15 mouse cellular contexts compared by ENCODE assay signal in the genomic region with DNA sequence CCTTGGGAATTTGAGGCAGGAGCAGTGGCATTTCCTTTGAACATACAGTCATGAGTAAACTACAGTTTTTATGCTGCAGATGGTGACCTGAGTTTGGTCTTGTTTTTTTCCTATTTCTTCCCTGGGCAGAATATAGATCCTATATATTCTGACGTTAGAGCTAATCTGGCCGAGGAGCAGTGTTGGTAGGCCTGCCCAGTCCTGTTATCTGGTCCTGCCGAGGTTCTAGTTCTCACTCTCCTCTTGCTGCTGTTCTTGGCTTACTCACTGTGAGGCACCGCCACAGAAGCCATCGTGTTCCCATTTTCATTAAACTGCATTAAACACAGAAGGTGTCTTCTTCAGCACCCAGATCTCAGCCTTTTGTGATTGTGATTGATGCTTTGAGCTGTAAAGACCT.
"Had no signal": no experiment of that assay in that cellular context is flagged by ENCODE, and none has a peak within 500 bp of the region (broad histone marks: within the 10 kb centered on the region; RNA-seq: fewer than 3 reads in every experiment).

No protein-coding gene starts in this region.

- H3K4me2 ChIP-seq: limb, embryonic 13.5 days; lung, embryonic 14.5 days had no signal

- H3K4me3 ChIP-seq: layer of hippocampus, adult 2 months; limb, embryonic 10.5 days; limb, embryonic 13.5 days had no signal

- DNase-seq: kidney, postnatal 25 days; layer of hippocampus, adult 9-11 months; liver; liver, postnatal 0 days; lung, embryonic 14.5 days; midbrain, embryonic 14.5 days; thymus, adult 18-20 months; thymus, postnatal 36 days had no signal

- H3K9ac ChIP-seq: limb, embryonic 13.5 days; liver, embryonic 14.5 days; liver, postnatal 0 days; lung, embryonic 14.5 days had no signal

- H3K9me3 ChIP-seq: limb, embryonic 10.5 days; limb, embryonic 13.5 days had no signal

- H3K27ac ChIP-seq: kidney, postnatal 0 days; layer of hippocampus, adult 2 months; limb, embryonic 10.5 days; limb, embryonic 13.5 days; liver, embryonic 14.5 days; macrophage had no signal

- H3K27me3 ChIP-seq: limb, embryonic 13.5 days had no signal

- ATAC-seq: liver, postnatal 0 days; lung, postnatal 0 days had no signal
